Mouse (Mus musculus) layer of hippocampus, adult 9-10 months (tissue): Measurements from ENCODE around the gene Dnah9.
A peak's percentile ranks its signal among the peaks of the same experiment; 100 is the strongest.

Experiments used
- DNase-seq: peaks from one replicate; pipeline ENCODE4 v3.0.0; 2022; ENCODE audit warnings: low spot score

Dnah9 gene

DNA sequence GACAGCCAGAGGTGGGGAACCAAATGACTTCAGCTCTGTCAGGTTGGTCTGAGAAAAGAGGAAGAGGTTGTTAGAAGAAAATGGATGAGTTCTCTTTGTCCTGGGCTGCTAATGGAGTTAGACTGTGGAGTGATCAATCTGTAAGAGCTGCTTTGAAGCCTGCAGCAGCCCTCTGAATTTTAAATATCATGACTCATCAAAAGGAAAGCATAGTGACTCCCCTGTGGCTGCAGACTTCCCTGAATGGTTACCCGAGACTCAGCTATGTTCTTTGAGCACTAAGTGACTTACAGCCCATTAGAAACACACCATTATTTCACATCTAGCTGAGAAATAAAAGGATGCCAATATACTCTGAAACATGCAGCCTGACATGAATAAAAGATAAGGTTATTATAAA, 240.4 kb downstream of the Dnah9 start:
- DNase-seq: no peak

- DNase-seq: no peak
Observed at GRCm38 (mm10) chr11:65918480-65919236, 249.7 kb downstream of the Dnah9 start.

- no peak for DNase-seq
Observed at GRCm38 (mm10) chr11:65909195-65909594, 259.2 kb downstream of the Dnah9 start.

- DNase-seq: peak; percentile 67
Observed at GRCm38 (mm10) chr11:65905487-65905886, 262.9 kb downstream of the Dnah9 start.

- DNase-seq: no peak
Observed at GRCm38 (mm10) chr11:65903944-65904343, 264.4 kb downstream of the Dnah9 start.

GRCm38 (mm10) chr11:65881465-65881864, 286.9 kb downstream of the Dnah9 start:
- DNase-seq: no peak

GRCm38 (mm10) chr11:65877146-65877775, 291.1 kb downstream of the Dnah9 start:
- DNase-seq: no peak

DNA sequence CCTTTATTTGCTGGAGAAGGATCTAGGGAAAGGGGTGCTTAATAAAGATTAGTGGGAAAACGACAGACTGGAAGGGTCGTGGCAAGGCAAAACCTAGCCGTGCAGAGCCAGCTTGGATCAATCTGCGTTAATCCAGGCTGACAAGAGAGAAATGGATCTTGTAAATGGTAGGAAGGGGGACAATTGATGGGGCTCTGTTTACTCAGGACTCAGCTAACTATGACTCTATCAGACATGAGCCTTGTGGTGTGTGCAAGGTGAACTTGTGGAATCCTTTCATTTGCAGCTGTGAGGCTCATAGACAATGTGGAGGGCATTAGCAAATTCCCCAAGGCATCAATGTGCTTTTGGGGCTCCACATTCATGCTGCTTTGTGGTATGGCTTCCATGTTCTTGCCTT, 306.9 kb downstream of the Dnah9 start:
- no peak for DNase-seq

- no peak for DNase-seq
Observed at GRCm38 (mm10) chr11:65852066-65852465, 316.3 kb downstream of the Dnah9 start.

GRCm38 (mm10) chr11:65846446-65846845, 321.9 kb downstream of the Dnah9 start:
- DNase-seq: no peak

DNA sequence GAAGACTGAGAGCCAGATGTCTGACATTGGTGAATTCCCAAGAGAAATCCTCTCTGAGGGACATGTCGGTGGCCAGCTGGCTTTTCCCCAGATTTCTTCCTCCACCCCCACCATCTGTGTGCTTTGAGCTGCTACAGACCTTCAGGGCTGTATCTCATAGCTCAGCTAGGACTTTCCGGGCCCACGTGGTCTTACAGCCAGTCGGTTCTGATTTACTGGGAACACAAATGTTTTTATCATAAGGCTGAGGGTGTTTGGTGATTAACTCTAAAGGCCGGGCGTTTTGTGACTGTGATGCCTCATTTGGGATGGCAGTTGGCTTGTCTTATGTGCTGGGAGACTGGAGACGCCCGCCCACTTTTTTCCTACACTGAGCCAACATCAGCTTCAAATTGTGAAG, 329.4 kb downstream of the Dnah9 start:
- peak; percentile 26 for DNase-seq

DNA sequence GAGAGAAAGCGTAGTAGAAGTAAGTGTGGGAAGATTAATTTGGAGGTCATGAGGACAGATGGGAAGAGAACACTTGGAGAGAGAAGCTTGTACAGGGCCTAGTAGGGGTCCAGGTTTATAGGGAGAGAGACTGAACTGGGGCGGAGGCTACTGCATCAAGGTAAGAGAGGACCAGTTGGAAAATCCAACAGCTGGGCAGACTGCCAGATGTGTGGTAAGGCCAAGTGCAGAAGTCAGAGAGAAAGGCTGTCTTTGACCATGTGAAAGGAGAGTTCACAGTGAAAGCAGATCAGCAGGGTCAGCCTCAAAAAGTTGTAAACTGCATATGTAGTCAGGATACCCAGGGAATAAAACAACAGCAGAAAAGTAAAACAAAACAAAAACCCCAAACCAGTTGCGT, 343.8 kb downstream of the Dnah9 start:
- DNase-seq: no peak

DNA sequence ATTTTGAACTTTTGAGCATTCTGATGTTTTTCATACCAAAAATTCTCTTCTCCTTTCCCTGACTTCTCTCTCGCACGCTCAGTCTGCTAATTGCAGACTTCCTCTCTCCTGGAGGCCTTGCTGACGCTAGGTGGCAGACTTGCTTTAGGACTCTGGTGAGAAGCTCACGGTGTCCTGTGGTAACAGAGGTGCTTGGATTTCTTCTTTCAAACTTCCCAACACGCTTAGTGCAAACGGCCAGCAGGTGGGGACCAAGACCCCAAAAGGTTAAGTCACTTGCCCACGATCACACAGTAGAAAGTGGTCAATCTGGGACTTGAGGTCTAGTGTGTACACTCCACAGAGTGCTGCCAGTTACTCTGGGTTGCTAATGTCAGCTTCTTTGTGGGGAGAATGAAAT, 347.5 kb downstream of the Dnah9 start:
- peak; percentile 47 for DNase-seq

- DNase-seq: no peak
Observed at GRCm38 (mm10) chr11:65820280-65820679, 348.1 kb downstream of the Dnah9 start.

DNA sequence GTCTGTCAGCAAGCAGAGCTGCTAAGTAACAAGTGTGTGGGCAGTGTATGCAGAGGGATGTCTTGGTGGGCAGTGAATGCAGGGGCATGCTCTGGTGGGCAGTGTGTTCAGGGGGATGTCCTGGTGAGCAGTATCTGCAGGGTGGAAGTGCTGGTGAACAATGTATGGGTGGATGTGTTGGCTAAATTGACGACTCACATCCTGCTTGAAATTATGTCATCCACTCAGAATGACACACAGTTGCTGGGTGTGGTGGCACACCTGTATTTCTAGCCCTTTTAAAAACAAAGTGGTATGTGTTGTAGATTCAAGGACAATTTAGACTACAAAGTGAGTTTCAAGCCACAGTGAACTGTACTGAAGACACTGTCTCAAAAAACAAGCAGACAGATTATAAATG, 350.2 kb downstream of the Dnah9 start:
- no peak for DNase-seq

GRCm38 (mm10) chr11:65816237-65816636, 352.1 kb downstream of the Dnah9 start:
- DNase-seq: no peak

GRCm38 (mm10) chr11:65814381-65814780, 354.0 kb downstream of the Dnah9 start:
- DNase-seq: no peak

GRCm38 (mm10) chr11:65812088-65812487, 356.3 kb downstream of the Dnah9 start:
- no peak for DNase-seq

DNA sequence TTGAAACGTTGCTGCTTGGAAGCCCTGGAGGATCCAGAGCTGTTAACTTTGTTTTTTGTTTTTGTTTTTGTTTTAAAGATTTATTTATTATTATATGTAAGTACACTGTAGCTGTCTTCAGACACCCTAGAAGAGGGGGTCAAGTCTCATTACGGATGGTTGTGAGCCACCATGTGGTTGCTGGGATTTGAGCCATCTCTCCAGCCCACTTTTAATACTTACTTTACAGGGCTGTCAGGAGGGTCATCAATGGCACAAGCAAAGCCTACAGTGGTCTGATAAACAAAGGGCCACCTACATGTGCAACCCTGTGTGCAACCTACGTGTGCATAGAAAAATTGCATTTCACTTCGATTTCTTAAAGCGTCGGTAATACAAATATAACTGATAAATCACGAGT, 360.8 kb downstream of the Dnah9 start:
- no peak for DNase-seq

- peak; percentile 63 for DNase-seq
Observed at GRCm38 (mm10) chr11:65806909-65807504, 361.3 kb downstream of the Dnah9 start, which contains the start of gene Zkscan6. TSS of gene Zkscan6 (plus strand) at chr11:65807175.

- no peak for DNase-seq
Observed at GRCm38 (mm10) chr11:65806321-65806904, 361.9 kb downstream of the Dnah9 start.

- peak; percentile 67 for DNase-seq
Observed at GRCm38 (mm10) chr11:65801899-65802298, 366.5 kb downstream of the Dnah9 start.

GRCm38 (mm10) chr11:65795896-65796295, 372.5 kb downstream of the Dnah9 start:
- no peak for DNase-seq
